Mouse (Mus musculus) forebrain, embryonic 15.5 days (tissue): ENCODE measurements around the gene 9330161L09Rik. TPM values are rescaled to one million over a fixed set of nuclear protein-coding genes. Genes with fewer than 3 reads are reported as not detected.
A peak's percentile ranks its signal among the peaks of the same experiment; 100 is the strongest.

Source experiments
- ATAC-seq: fragments of 200-750 bp; cut with Nextera tagmentation; replicated peaks from 2 replicates; pipeline ENCODE4 v1.8.0; 2017; ENCODE audit warnings: mild to moderate bottlenecking, moderate TSS enrichment, moderate library complexity
- H3K27ac ChIP-seq: fragments of 300-500 bp; sonication (generic); replicated peaks from 2 replicates; pipeline ENCODE4 v1.5.1; 2015; ENCODE audit warnings: mild to moderate bottlenecking, inconsistent platforms
- H3K27me3 ChIP-seq: fragments of 300-500 bp; sonication (generic); 2 replicates; pipeline ENCODE4 v1.6.1; 2015; ENCODE audit warnings: inconsistent platforms
- H3K36me3 ChIP-seq: fragments of 300-500 bp; sonication (generic); 2 replicates; pipeline ENCODE4 v1.6.1; 2015; ENCODE audit warnings: mild to moderate bottlenecking, inconsistent platforms
- H3K4me1 ChIP-seq: fragments of 300-500 bp; sonication (generic); 2 replicates; pipeline ENCODE4 v1.6.1; 2015; ENCODE audit warnings: inconsistent platforms
- H3K4me2 ChIP-seq: fragments of 300-500 bp; sonication (generic); replicated peaks from 2 replicates; pipeline ENCODE4 v1.6.1; 2015; ENCODE audit warnings: mild to moderate bottlenecking, inconsistent platforms
- H3K4me3 ChIP-seq: fragments of 300-500 bp; sonication (generic); 2 replicates; pipeline ENCODE4 v1.5.1; 2015; ENCODE audit warnings: mild to moderate bottlenecking, inconsistent platforms
- H3K9ac ChIP-seq: fragments of 300-500 bp; sonication (generic); replicated peaks from 2 replicates; pipeline ENCODE4 v1.6.1; 2015; ENCODE audit warnings: mild to moderate bottlenecking, inconsistent platforms
- H3K9me3 ChIP-seq: fragments of 300-500 bp; sonication (generic); 2 replicates; pipeline ENCODE4 v1.6.1; 2016; ENCODE audit warnings: inconsistent platforms
- WGBS: fragments of 180-500 bp; shearing (Covaris S2); methylation state at CpG from one replicate; pipeline ENCODE4 v1.1.7; 2015; ENCODE audit warnings: mixed read lengths; 5-methylcytosine and 5-hydroxymethylcytosine counted together
- polyA plus RNA-seq: library from polyadenylated mRNA; unstranded; fragments of >200 nt; fragmentation: Nextera tagmentation; extraction: Ambion mirVana; gene quantifications from 2 replicates; pipeline ENCODE4 v1.2.1, GENCODE M21; 2015

Gene 9330161L09Rik
- polyA plus RNA-seq, 1 experiment from 2014 or later, result 0.69 TPM

GRCm38 (mm10) chr12:103380226-103380625, 27.4 kb downstream of the 9330161L09Rik start:
- H3K9ac ChIP-seq, result no peak overlapping the region
- no peak for ATAC-seq
- WGBS, result 82% methylated on average over 4 of the region's 4 CpGs
- peaks cover 12% of the 10 kb centered on the region for H3K4me1 ChIP-seq
- H3K27me3 ChIP-seq, result no peaks in the 10 kb centered on the region
- no peaks in the 10 kb centered on the region for H3K36me3 ChIP-seq
- H3K27ac ChIP-seq, result no peak overlapping the region
- no peak overlapping the region for H3K4me3 ChIP-seq
- H3K4me2 ChIP-seq, result no peak overlapping the region
- no peaks in the 10 kb centered on the region for H3K9me3 ChIP-seq

GRCm38 (mm10) chr12:103376774-103377173, 30.8 kb downstream of the 9330161L09Rik start:
- Histone ChIP-seq H3K27ac (0 out of 2 replicates have a peak overlapping the region, but pooled peaks have one; percentile 43), H3K4me2 (no peak overlapping the region), H3K9ac (no peak overlapping the region), H3K36me3 (no peaks in the 10 kb centered on the region), H3K27me3 (no peaks in the 10 kb centered on the region), H3K4me1 (peaks cover 12% of the 10 kb centered on the region), H3K9me3 (no peaks in the 10 kb centered on the region), H3K4me3 (no peak overlapping the region)
- WGBS, result 62% methylated on average over 4 of the region's 4 CpGs
- peak; percentile 72 for ATAC-seq

- peaks cover 12% of the 10 kb centered on the region for H3K4me1 ChIP-seq
- H3K4me3 ChIP-seq, result no peak overlapping the region
- H3K4me2 ChIP-seq, result no peak overlapping the region
- no peaks in the 10 kb centered on the region for H3K36me3 ChIP-seq
- H3K9ac ChIP-seq, result no peak overlapping the region
- H3K9me3 ChIP-seq, result no peaks in the 10 kb centered on the region
- H3K27ac ChIP-seq, result peak overlapping the region; percentile 43; the same call in 1 of the 2 replicates
- no peaks in the 10 kb centered on the region for H3K27me3 ChIP-seq
- WGBS, result 40% methylated on average over 5 of the region's 5 CpGs
- peak; percentile 71 for ATAC-seq
These were observed 31.5 kb downstream of the 9330161L09Rik start for GRCm38 (mm10) chr12:103376124-103376523.

- no peak overlapping the region for H3K9ac ChIP-seq
- no peak overlapping the region for H3K4me2 ChIP-seq
- H3K36me3 ChIP-seq, result no peaks in the 10 kb centered on the region
- no peak for ATAC-seq
- no peaks in the 10 kb centered on the region for H3K9me3 ChIP-seq
- H3K27me3 ChIP-seq, result no peaks in the 10 kb centered on the region
- H3K4me1 ChIP-seq, result peaks cover 12% of the 10 kb centered on the region
- 78% methylated on average over 8 of the region's 8 CpGs for WGBS
- H3K27ac ChIP-seq, result no peak overlapping the region
- H3K4me3 ChIP-seq, result no peak overlapping the region
These were observed 33.9 kb downstream of the 9330161L09Rik start for GRCm38 (mm10) chr12:103373530-103374236.

GRCm38 (mm10) chr12:103371711-103372110, 35.9 kb downstream of the 9330161L09Rik start:
- no peaks in the 10 kb centered on the region for H3K9me3 ChIP-seq
- ATAC-seq, result no peak
- H3K27ac ChIP-seq, result no peak overlapping the region
- no peak overlapping the region for H3K4me2 ChIP-seq
- H3K4me3 ChIP-seq, result no peak overlapping the region
- H3K27me3 ChIP-seq, result no peaks in the 10 kb centered on the region
- peaks cover 12% of the 10 kb centered on the region for H3K4me1 ChIP-seq
- 29% methylated on average over 6 of the region's 6 CpGs for WGBS
- H3K36me3 ChIP-seq, result no peaks in the 10 kb centered on the region
- no peak overlapping the region for H3K9ac ChIP-seq

GRCm38 (mm10) chr12:103370861-103371260, 36.8 kb downstream of the 9330161L09Rik start:
- no peaks in the 10 kb centered on the region for H3K36me3 ChIP-seq
- no peak overlapping the region for H3K9ac ChIP-seq
- H3K4me3 ChIP-seq, result no peak overlapping the region
- 84% methylated on average over 4 of the region's 4 CpGs for WGBS
- no peaks in the 10 kb centered on the region for H3K27me3 ChIP-seq
- H3K27ac ChIP-seq, result no peak overlapping the region
- H3K9me3 ChIP-seq, result no peaks in the 10 kb centered on the region
- H3K4me1 ChIP-seq, result peaks cover 5% of the 10 kb centered on the region; the same call in 1 of the 2 replicates
- no peak overlapping the region for H3K4me2 ChIP-seq
- ATAC-seq, result no peak

- H3K9me3 ChIP-seq, result no peaks in the 10 kb centered on the region
- no peaks in the 10 kb centered on the region for H3K36me3 ChIP-seq
- H3K9ac ChIP-seq, result no peak overlapping the region
- H3K4me2 ChIP-seq, result no peak overlapping the region
- no peak overlapping the region for H3K27ac ChIP-seq
- H3K4me1 ChIP-seq, result peaks cover 4% of the 10 kb centered on the region; the same call in 1 of the 2 replicates
- no peak for ATAC-seq
- no peaks in the 10 kb centered on the region for H3K27me3 ChIP-seq
- no peak overlapping the region for H3K4me3 ChIP-seq
- WGBS, result 78% methylated on average over 2 of the region's 2 CpGs
These were observed 38.8 kb downstream of the 9330161L09Rik start for GRCm38 (mm10) chr12:103368777-103369176.

- H3K36me3 ChIP-seq, result no peaks in the 10 kb centered on the region
- peaks cover 4% of the 10 kb centered on the region; the same call in 1 of the 2 replicates for H3K4me1 ChIP-seq
- peak overlapping the region; percentile 30; the same call in 1 of the 2 replicates for H3K4me2 ChIP-seq
- H3K9ac ChIP-seq, result no peak overlapping the region
- peak; percentile 39 for ATAC-seq
- no peak overlapping the region for H3K4me3 ChIP-seq
- no peak overlapping the region for H3K27ac ChIP-seq
- no peaks in the 10 kb centered on the region for H3K9me3 ChIP-seq
- WGBS, result 79% methylated on average over 7 of the region's 7 CpGs
- H3K27me3 ChIP-seq, result no peaks in the 10 kb centered on the region
These were observed 39.3 kb downstream of the 9330161L09Rik start for GRCm38 (mm10) chr12:103368326-103368669.

- H3K27me3 ChIP-seq, result no peaks in the 10 kb centered on the region
- no peak overlapping the region for H3K4me3 ChIP-seq
- no peaks in the 10 kb centered on the region for H3K9me3 ChIP-seq
- peak overlapping the region; percentile 30; the same call in 1 of the 2 replicates for H3K4me2 ChIP-seq
- H3K9ac ChIP-seq, result peak overlapping the region; percentile 26; the same call in 1 of the 2 replicates
- WGBS, result 17% methylated on average over 18 of the region's 18 CpGs
- peak; percentile 77 for ATAC-seq
- no peak overlapping the region for H3K27ac ChIP-seq
- peaks cover 4% of the 10 kb centered on the region; the same call in 1 of the 2 replicates for H3K4me1 ChIP-seq
- H3K36me3 ChIP-seq, result no peaks in the 10 kb centered on the region
These were observed 39.8 kb downstream of the 9330161L09Rik start for GRCm38 (mm10) chr12:103367620-103368325.

- H3K4me2 ChIP-seq, result no peak overlapping the region
- no peak for ATAC-seq
- no peaks in the 10 kb centered on the region for H3K36me3 ChIP-seq
- no peak overlapping the region for H3K4me3 ChIP-seq
- H3K4me1 ChIP-seq, result peaks cover 4% of the 10 kb centered on the region; the same call in 1 of the 2 replicates
- H3K9me3 ChIP-seq, result no peaks in the 10 kb centered on the region
- 80% methylated on average over 2 of the region's 2 CpGs for WGBS
- no peaks in the 10 kb centered on the region for H3K27me3 ChIP-seq
- H3K9ac ChIP-seq, result no peak overlapping the region
- no peak overlapping the region for H3K27ac ChIP-seq
These were observed 40.4 kb downstream of the 9330161L09Rik start for GRCm38 (mm10) chr12:103367171-103367570.

GRCm38 (mm10) chr12:103362336-103362735, 45.3 kb downstream of the 9330161L09Rik start:
- no peak overlapping the region for H3K4me2 ChIP-seq
- H3K4me1 ChIP-seq, result no peaks in the 10 kb centered on the region
- H3K27me3 ChIP-seq, result no peaks in the 10 kb centered on the region
- H3K9me3 ChIP-seq, result no peaks in the 10 kb centered on the region
- H3K27ac ChIP-seq, result no peak overlapping the region
- 81% methylated on average over 3 of the region's 3 CpGs for WGBS
- H3K4me3 ChIP-seq, result no peak overlapping the region
- no peaks in the 10 kb centered on the region for H3K36me3 ChIP-seq
- no peak for ATAC-seq
- no peak overlapping the region for H3K9ac ChIP-seq

GRCm38 (mm10) chr12:103361539-103362307, 45.9 kb downstream of the 9330161L09Rik start:
- Histone ChIP-seq H3K4me2 (no peak overlapping the region), H3K27me3 (no peaks in the 10 kb centered on the region), H3K9ac (no peak overlapping the region), H3K27ac (no peak overlapping the region), H3K36me3 (no peaks in the 10 kb centered on the region), H3K4me1 (no peaks in the 10 kb centered on the region), H3K9me3 (no peaks in the 10 kb centered on the region), H3K4me3 (no peak overlapping the region)
- no peak for ATAC-seq
- WGBS, result 88% methylated on average over 17 of the region's 17 CpGs
